Mouse (Mus musculus) midbrain, embryonic 16.5 days (tissue): ENCODE measurements around the gene Cd7. TPM values are rescaled to one million over a fixed set of nuclear protein-coding genes. Genes with fewer than 3 reads are reported as not detected.

Experiments
- ATAC-seq: fragments of 200-750 bp; cut with Nextera tagmentation; 2 replicates; pipeline ENCODE4 v1.8.0; 2017; ENCODE audit warnings: moderate TSS enrichment
- H3K27ac ChIP-seq: fragments of 300-500 bp; sonication (generic); 2 replicates; pipeline ENCODE4 v1.5.1; 2014; ENCODE audit warnings: mild to moderate bottlenecking, low read length, mixed read lengths
- H3K27me3 ChIP-seq: fragments of 300-500 bp; sonication (generic); 2 replicates; pipeline ENCODE4 v1.6.1; 2014; ENCODE audit warnings: low read depth, low read length, mixed read lengths; ENCODE audit not compliant: control insufficient read depth, insufficient read depth
- H3K36me3 ChIP-seq: fragments of 300-500 bp; sonication (generic); 2 replicates; pipeline ENCODE4 v1.6.1; 2014; ENCODE audit warnings: mild to moderate bottlenecking, low read length, moderate library complexity, mixed read lengths; ENCODE audit not compliant: control insufficient read depth, insufficient read depth
- H3K4me1 ChIP-seq: fragments of 300-500 bp; sonication (generic); 2 replicates; pipeline ENCODE4 v1.6.1; 2014; ENCODE audit warnings: mild to moderate bottlenecking, low read length, mixed read lengths; ENCODE audit not compliant: control insufficient read depth, insufficient read depth
- H3K4me2 ChIP-seq: fragments of 300-500 bp; sonication (generic); 2 replicates; pipeline ENCODE4 v1.6.1; 2014; ENCODE audit warnings: mild to moderate bottlenecking, low read length, mixed read lengths
- H3K4me3 ChIP-seq: fragments of 300-500 bp; sonication (generic); 2 replicates; pipeline ENCODE4 v1.5.1; 2014; ENCODE audit warnings: low read depth, mild to moderate bottlenecking, low read length, moderate library complexity, mixed read lengths
- H3K9ac ChIP-seq: fragments of 300-500 bp; sonication (generic); 2 replicates; pipeline ENCODE4 v1.6.1; 2014; ENCODE audit warnings: low read depth, low read length, mixed read lengths
- H3K9me3 ChIP-seq: fragments of 300-500 bp; sonication (generic); replicated peaks from 2 replicates; pipeline ENCODE4 v1.6.1; 2014; ENCODE audit warnings: mild to moderate bottlenecking, low read length, mixed read lengths; ENCODE audit not compliant: control insufficient read depth, poor library complexity, severe bottlenecking
- WGBS: fragments of 180-500 bp; shearing (Covaris S2); extraction: QIAGEN DNeasy Blood & Tissue Kit; methylation state at CpG from one replicate; pipeline ENCODE4 v1.1.7; 2014; 5-methylcytosine and 5-hydroxymethylcytosine counted together
- polyA plus RNA-seq: library from polyadenylated mRNA; unstranded; fragments of >200 nt; fragmentation: Nextera tagmentation; extraction: Ambion mirVana; gene quantifications from 2 replicates; pipeline ENCODE4 v1.2.1, GENCODE M21; 2015

Cd7 gene
- polyA plus RNA-seq = not detected in 2 replicates

- Histone ChIP-seq H3K4me1 (no peaks in the 10 kb centered on the region), H3K4me3 (no peak within 1 kb of the TSS), H3K9me3 (no peaks in the 10 kb centered on the region), H3K36me3 (no peaks in the 10 kb centered on the region), H3K4me2 (no peak within 1 kb of the TSS), H3K9ac (no peak within 1 kb of the TSS), H3K27me3 (no peaks in the 10 kb centered on the region), H3K27ac (no peak within 1 kb of the TSS)
- 74% methylated on average over 5 of the region's 5 CpGs for WGBS
- ATAC-seq = no peak
These were observed at the start of gene Cd7 for GRCm38 (mm10) chr11:121039302-121039701. Gene Cd7 (minus strand): TSS chr11:121039418.

DNA sequence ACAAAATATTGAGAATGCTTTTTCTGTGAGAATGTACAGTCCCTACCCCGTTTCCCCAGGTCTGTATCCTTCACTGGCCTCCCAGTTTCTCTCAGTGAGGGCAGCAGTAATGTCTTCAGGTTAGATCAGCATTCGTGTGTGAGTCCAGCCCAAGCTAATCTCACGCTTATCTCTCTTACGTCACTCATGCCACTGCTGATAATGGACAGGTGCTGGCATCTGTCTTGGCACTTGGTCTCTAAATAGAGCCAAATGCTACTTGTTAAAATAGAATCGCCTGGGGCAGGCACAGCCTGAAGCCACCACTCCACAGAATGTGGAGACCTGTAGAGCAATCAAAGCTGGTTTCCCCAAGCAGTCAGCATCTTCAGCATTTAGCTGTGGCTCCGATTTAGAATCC, 49.8 kb upstream of the Cd7 start:
- 84% methylated on average over 6 of the region's 6 CpGs for WGBS
- Histone ChIP-seq H3K4me1 (no peaks in the 10 kb centered on the region), H3K4me3 (no peak overlapping the region), H3K27ac (no peak overlapping the region), H3K4me2 (no peak overlapping the region), H3K9me3 (no peaks in the 10 kb centered on the region), H3K36me3 (no peaks in the 10 kb centered on the region), H3K9ac (no peak overlapping the region), H3K27me3 (no peaks in the 10 kb centered on the region)
- no peak for ATAC-seq

- no peaks in the 10 kb centered on the region for H3K36me3 ChIP-seq
- no peak overlapping the region for H3K4me3 ChIP-seq
- H3K27ac ChIP-seq = no peak overlapping the region
- no peaks in the 10 kb centered on the region for H3K9me3 ChIP-seq
- 49% methylated on average over 4 of the region's 4 CpGs for WGBS
- ATAC-seq = no peak
- no peaks in the 10 kb centered on the region for H3K27me3 ChIP-seq
- no peak overlapping the region for H3K9ac ChIP-seq
- H3K4me1 ChIP-seq = no peaks in the 10 kb centered on the region
- no peak overlapping the region for H3K4me2 ChIP-seq
These were observed 47.1 kb upstream of the Cd7 start for GRCm38 (mm10) chr11:121086296-121086695.

GRCm38 (mm10) chr11:121085181-121085580, 46.0 kb upstream of the Cd7 start:
- no peak overlapping the region for H3K4me3 ChIP-seq
- H3K4me1 ChIP-seq = no peaks in the 10 kb centered on the region
- no peaks in the 10 kb centered on the region for H3K9me3 ChIP-seq
- no peak overlapping the region for H3K4me2 ChIP-seq
- H3K27me3 ChIP-seq = no peaks in the 10 kb centered on the region
- H3K36me3 ChIP-seq = no peaks in the 10 kb centered on the region
- ATAC-seq = no peak
- H3K27ac ChIP-seq = no peak overlapping the region
- 76% methylated on average over 5 of the region's 5 CpGs for WGBS
- no peak overlapping the region for H3K9ac ChIP-seq

GRCm38 (mm10) chr11:121082857-121083500, 43.8 kb upstream of the Cd7 start:
- Histone ChIP-seq H3K36me3 (no peaks in the 10 kb centered on the region), H3K27me3 (no peaks in the 10 kb centered on the region), H3K9me3 (no peaks in the 10 kb centered on the region), H3K9ac (no peak overlapping the region), H3K27ac (no peak overlapping the region), H3K4me3 (no peak overlapping the region), H3K4me1 (no peaks in the 10 kb centered on the region), H3K4me2 (no peak overlapping the region)
- 82% methylated on average over 6 of the region's 6 CpGs for WGBS
- no peak for ATAC-seq

- no peaks in the 10 kb centered on the region for H3K27me3 ChIP-seq
- no peaks in the 10 kb centered on the region for H3K36me3 ChIP-seq
- no peak for ATAC-seq
- no peaks in the 10 kb centered on the region for H3K4me1 ChIP-seq
- WGBS = 85% methylated on average over 3 of the region's 3 CpGs
- H3K4me3 ChIP-seq = no peak overlapping the region
- no peak overlapping the region for H3K27ac ChIP-seq
- H3K9me3 ChIP-seq = no peaks in the 10 kb centered on the region
- H3K4me2 ChIP-seq = no peak overlapping the region
- H3K9ac ChIP-seq = no peak overlapping the region
These were observed 43.0 kb upstream of the Cd7 start for GRCm38 (mm10) chr11:121082250-121082649.

GRCm38 (mm10) chr11:121081120-121081519, 41.9 kb upstream of the Cd7 start, which contains the start of gene Sectm1a:
Gene Sectm1a (minus strand): TSS chr11:121081220.
- no peak within 1 kb of the TSS for H3K4me2 ChIP-seq
- H3K9me3 ChIP-seq = no peaks in the 10 kb centered on the region
- H3K36me3 ChIP-seq = no peaks in the 10 kb centered on the region
- H3K4me3 ChIP-seq = no peak within 1 kb of the TSS
- H3K27ac ChIP-seq = no peak within 1 kb of the TSS
- H3K27me3 ChIP-seq = no peaks in the 10 kb centered on the region
- WGBS = 77% methylated on average over 3 of the region's 3 CpGs
- no peak within 1 kb of the TSS for H3K9ac ChIP-seq
- no peaks in the 10 kb centered on the region for H3K4me1 ChIP-seq
- no peak for ATAC-seq

GRCm38 (mm10) chr11:121080330-121080729, 41.1 kb upstream of the Cd7 start:
- WGBS = 93% methylated on average over 8 of the region's 8 CpGs
- Histone ChIP-seq H3K4me1 (no peaks in the 10 kb centered on the region), H3K27me3 (no peaks in the 10 kb centered on the region), H3K4me3 (no peak overlapping the region), H3K4me2 (no peak overlapping the region), H3K9me3 (no peaks in the 10 kb centered on the region), H3K36me3 (no peaks in the 10 kb centered on the region), H3K27ac (no peak overlapping the region), H3K9ac (no peak overlapping the region)
- no peak for ATAC-seq

DNA sequence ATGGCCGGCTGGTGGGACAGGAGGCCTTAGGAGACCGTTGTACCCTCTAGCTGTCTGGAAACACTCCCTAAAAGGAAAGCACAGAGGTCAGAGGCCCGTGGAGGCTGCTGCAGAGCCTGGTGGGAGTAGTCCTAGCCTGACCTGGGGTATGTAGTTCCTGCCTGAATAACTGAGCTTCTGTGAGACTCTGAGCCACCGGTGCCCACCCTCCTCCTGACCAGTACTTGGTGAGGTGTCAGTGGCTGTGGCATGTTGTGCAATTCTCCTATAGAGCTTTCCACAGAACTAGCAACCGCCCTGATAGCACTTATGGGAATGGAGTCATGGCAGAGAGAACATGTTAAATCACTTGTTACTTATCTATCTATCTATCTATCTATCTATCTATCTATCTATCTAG, 36.4 kb upstream of the Cd7 start:
- no peaks in the 10 kb centered on the region for H3K4me1 ChIP-seq
- no peaks in the 10 kb centered on the region for H3K9me3 ChIP-seq
- no peak overlapping the region for H3K4me2 ChIP-seq
- no peaks in the 10 kb centered on the region for H3K27me3 ChIP-seq
- 82% methylated on average over 5 of the region's 5 CpGs for WGBS
- H3K4me3 ChIP-seq = no peak overlapping the region
- ATAC-seq = no peak
- H3K9ac ChIP-seq = no peak overlapping the region
- no peak overlapping the region for H3K27ac ChIP-seq
- no peaks in the 10 kb centered on the region for H3K36me3 ChIP-seq
